Mouse (Mus musculus) gastrocnemius, postnatal 36 days (tissue): ENCODE measurements around the gene Nepn. TPM values are rescaled to one million over a fixed set of nuclear protein-coding genes. Genes with fewer than 3 reads are reported as not detected.
"Not testable (repeated sequence)": the region's sequence is repeated elsewhere in the genome, so short reads cannot be mapped to it uniquely, and the experiment has no call there.

Experiments used
- DNase-seq, 2 experiments: peaks; one replicate each; pipeline ENCODE4 v3.0.0; 2022
- intact Hi-C: fragments of 180-260 bp; cut with DNase I; formaldehyde crosslinking; loops from one replicate; pipeline ENCODE4 v1.15.1; 2025
- long read RNA-seq, 2 experiments: library from polyadenylated mRNA; stranded (forward); transcript quantifications; one replicate each; pipeline ENCODE4 v2.0.0; 2021
- total RNA-seq, 2 experiments: library from RNA; stranded (reverse); gene quantifications; 2 replicates each; pipeline ENCODE4 v1.2.3; 2021

The Nepn gene
- under 1 TPM; 0.27 to 0.31 TPM for total RNA-seq
- long read RNA-seq, experiment 1, partial matches to known transcripts, result 4 of 4 reads
- long read RNA-seq, experiment 1, other reads (novel, unspliced or antisense), result 0 of 4 reads
- long read RNA-seq, experiment 2, partial matches to known transcripts, result 3 of 3 reads
- long read RNA-seq, experiment 2, other reads (novel, unspliced or antisense), result 0 of 3 reads

GRCm38 (mm10) chr10:52388922-52389430 is at the start of gene Nepn:
TSS of gene Nepn (plus strand) at chr10:52388972.
- DNase-seq, result no peak
- intact Hi-C loops, result loop anchor here (5.0 to 10.0 kb wide), 2 partner anchors 157 to 284 kb away; partner anchors contain the start of gene Dcbld1

DNA sequence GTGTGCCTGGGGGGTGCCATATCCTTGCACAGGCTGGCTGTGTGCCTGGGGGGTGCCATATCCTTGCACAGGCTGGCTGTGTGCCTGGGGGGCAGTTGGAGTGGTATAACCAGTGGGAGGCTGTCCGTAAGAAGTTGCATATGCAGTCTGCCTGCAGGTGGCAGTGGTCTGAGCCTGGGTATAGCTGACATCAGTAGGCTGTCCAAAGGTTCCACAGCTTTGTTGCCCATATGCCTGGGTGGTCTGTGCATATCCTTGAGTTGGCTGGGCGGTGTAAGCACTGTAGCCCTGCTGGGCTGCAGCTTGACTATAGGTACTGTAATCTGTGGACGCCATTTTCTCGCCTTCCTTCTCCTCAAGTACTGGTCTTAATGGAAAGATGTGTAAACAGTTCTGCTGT is 45.4 kb upstream of the Nepn start:
- DNase-seq, intact Hi-C loops: not testable (repeated sequence)

DNA sequence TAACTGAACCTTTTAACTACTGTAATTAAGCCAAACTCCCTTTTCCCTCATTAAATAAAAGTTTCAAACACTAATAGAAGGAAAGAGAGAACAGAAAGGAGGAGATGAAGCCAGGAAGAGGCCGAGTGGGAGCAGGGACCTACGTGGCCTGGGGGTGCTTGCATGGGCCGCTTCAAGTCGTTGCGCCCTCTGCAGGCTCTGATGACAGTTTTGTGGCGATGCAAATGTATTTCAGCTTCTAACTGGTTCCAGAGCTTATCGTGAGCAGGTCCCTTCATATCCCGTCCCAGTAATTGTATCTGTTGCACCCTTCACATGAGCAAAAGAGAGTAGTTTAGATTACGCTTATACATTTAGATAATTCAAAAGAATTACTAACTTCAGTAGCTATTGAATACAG is 35.6 kb upstream of the Nepn start:
- intact Hi-C loops, result no loop called here
- DNase-seq, result no peak

DNA sequence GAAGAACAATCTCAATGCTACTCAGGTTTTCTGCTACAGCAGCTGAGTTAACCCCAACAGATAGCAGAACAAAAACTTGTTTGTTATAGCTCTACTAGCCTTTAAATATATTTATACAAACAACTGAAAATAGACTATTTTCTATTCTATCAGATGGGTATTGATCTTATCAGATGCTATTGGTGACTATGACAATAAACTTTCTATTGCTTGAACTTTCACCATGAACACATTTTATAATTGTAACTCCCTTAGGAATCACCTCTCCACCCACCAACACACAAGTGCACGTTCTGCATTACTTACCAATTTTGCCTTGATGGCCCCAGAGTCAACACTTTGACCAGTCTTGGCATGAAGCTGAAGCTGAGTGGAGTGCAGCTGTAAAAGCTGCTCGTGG is 30.3 kb upstream of the Nepn start, which contains the start of gene Gm26741:
Gene Gm26741 (plus strand): TSS at position 301 of the 400 bp plus-strand sequence.
- no peak for DNase-seq
- intact Hi-C loops, result no loop called here

DNA sequence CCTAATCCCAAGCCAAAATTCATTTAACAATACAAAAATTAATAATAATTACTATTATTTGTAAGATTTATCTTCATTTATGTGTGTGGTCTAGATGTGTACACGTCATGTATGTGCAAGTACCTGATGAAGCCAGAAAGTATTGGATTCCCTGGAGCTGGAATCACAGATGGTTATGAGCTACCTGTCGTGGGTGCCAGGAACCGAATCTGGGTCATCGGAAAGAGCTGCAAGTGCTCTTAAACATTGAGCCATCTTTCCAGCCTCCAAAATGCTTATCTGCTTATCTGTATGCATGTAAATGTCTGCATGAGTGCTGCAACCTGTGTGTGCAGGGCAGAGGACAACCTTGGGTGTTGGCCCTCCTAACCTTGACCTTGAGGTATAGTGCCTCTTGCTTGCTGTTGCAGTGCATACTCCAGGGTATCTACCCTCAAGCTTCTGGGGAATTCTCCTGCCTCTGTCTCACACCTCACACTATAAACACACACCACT is 28.5 kb upstream of the Nepn start:
- intact Hi-C loops, result no loop called here
- DNase-seq, result no peak

GRCm38 (mm10) chr10:52360862-52361609 is 27.7 kb upstream of the Nepn start:
- intact Hi-C loops, result no loop called here
- DNase-seq, result no peak

GRCm38 (mm10) chr10:52368376-52368775 is 20.4 kb upstream of the Nepn start:
- DNase-seq, result no peak
- intact Hi-C loops, result no loop called here

DNA sequence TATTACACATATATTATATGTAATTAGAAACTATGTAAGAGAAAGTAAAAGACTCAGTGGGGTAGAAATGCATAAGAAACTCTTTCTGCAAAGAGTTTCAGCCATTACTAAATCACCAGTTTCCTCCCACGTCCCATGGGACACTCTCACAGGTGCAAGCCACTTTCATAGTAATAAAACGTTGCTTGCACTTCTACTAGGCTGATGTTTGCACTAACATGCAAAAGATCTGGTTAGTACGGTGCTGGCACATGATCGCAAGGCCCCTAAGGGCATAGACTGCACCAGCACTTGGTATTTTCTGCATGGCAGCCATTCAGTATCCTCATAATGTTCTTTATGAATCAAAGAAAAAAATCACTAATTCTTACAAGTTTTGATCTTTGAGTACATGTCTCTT is 14.9 kb upstream of the Nepn start:
- DNase-seq, result no peak
- intact Hi-C loops, result no loop called here

DNA sequence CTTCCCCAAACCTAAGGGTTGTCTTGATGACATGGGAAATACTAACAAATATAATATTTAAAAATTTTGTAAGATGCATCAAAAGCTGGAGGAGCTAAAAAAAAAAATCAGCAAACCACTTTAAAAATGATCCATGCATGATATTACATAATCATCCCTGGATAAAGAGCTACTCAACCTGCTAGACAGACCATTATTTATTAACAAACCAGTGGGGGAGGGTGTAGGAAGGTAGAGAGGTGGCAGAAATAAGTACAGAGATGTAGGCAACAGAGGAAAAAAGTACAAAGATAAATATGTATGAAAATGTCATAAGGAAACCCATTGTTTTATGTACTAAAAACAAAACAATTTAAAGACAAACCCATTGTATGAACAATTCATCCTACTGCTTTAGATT is 14.1 kb upstream of the Nepn start:
- intact Hi-C loops, result no loop called here
- DNase-seq, result no peak

- intact Hi-C loops, result no loop called here
Measured at GRCm38 (mm10) chr10:52376422-52376821, 12.3 kb upstream of the Nepn start.

GRCm38 (mm10) chr10:52377813-52378212 is 11.0 kb upstream of the Nepn start:
- no peak for DNase-seq
- intact Hi-C loops, result no loop called here

More at GRCm38 (mm10) chr10:52376422-52376821, 12.3 kb upstream of the Nepn start:
- no peak for DNase-seq

GRCm38 (mm10) chr10:52381321-52381801 is 7.4 kb upstream of the Nepn start:
- no peak for DNase-seq

DNA sequence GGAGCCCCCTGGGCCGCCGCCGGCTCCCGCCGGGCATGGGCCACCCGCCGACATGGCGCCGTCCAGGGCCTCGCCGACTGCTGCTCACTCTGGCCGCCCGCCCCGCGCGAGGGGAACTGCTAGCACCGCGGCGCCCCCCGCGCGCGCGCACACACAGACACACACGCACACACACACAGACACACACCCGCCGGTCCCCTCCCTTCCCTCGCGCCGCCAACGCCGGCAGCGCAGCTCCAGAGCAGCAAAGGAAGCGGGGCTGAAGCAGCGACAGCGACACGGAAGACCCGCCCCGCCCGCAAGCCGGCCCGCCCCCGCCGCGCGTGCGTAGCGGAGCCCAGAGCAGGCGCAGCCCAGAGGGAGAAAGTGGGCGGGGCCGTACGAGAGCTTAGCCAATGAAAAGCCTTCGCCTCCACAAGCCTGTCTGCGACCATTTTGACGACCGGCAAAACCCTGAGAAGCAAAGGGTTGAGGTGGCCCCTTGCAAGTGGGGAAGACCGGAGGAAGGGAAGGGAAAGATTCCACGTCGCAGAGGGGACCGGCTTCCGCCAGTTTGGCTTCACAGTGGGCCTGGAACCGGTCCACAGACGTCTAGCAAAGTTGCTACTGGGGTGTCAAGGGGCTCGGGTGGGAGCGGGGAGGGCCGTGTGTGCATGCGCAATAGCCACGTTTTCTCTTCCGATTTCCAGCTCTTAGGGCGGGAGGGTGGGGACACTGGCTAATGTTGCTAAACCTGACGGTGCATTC is 6.8 kb upstream of the Nepn start, which contains the start of gene Gopc:
Gene Gopc (minus strand): TSS at position 280 of the 747 bp plus-strand sequence.
- peak; percentile 96 for DNase-seq
- intact Hi-C loops, result loop anchor here (5.0 to 10.0 kb wide), 3 partner anchors 35 to 277 kb away; partner anchors contain the start of gene Nus1

More at GRCm38 (mm10) chr10:52381321-52381801, 7.4 kb upstream of the Nepn start:
- intact Hi-C loops, result loop anchor here (5.0 to 10.0 kb wide), 3 partner anchors 36 to 277 kb away; partner anchors contain the start of gene Nus1

DNA sequence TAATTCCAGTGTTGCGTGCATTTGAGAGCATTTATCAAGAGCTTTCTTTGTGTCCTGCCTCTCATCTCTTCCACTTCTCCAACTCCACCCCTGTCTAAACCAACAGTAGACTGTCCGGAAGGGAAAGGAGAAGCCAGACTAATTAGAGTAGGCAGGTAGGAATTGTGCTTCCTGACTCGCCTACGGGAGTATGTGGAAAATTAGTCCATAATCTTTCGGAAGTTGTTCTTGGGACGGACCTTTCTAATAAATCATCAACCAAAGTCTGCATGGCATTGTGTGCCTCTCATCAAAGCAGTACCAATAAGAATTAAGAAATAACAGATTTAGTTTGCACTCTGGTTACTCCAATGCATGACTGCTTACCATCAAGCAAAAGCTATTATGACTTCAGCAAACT is 5.8 kb upstream of the Nepn start:
- intact Hi-C loops, result loop anchor here (5.0 to 10.0 kb wide), 3 partner anchors 34 to 278 kb away; partner anchors contain the start of gene Nus1
- no peak for DNase-seq

DNA sequence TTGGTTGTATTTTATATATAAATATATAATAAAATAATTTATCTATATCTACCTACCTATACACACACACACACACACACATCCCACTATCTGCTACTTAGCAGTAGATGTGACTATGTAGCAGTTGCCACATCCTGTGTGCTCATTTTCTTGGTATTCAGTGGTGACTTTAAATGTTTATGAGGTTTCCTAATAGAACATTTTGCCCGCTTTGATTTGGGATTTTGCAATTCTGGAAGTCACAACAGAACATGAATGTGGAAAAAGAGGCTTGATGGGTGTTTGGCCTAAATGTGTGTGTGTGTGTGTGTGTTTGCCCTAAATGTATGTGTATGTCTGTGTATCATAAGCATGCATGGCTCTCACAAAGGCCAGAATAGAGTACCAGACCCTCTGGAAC is 5.2 kb upstream of the Nepn start:
- DNase-seq, result no peak
- intact Hi-C loops, result loop anchor here (5.0 to 10.0 kb wide), 3 partner anchors 34 to 279 kb away; partner anchors contain the start of gene Nus1

DNA sequence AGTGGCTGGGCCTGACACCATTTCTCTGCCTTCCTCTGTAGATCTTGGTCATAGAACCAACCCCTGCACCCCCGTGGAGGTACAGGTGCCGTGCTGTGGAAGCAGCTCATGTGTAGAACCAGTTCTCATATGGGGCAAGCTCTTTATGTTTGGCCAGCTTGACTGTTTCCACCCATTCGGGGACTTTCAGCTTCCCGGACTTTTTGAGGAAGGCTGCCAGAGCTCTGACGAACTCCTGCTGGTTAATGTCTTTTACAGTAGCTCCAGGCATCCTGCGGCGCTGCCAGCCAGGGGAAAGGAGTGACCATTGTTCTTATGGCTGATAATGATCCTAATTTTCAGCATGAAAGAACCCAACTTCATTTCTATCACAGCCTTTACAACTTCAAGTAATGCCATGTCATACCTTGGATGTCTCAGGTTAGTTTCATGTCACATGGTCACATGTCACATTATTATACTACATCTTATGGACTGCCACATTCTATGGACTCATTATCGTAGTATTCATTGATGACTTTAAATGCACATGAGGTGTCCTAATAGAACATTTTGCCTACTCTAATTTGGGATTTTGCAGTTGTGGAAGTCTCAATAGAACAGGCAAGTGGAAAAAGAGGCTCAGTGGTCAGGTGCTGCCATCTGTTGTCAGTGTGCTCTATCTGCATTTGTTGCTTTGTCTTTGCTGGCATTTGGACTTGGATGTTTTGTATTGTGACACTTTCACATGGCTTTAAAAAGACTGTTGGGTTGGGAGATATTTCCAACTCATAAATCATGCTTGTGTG is 3.8 kb upstream of the Nepn start:
- DNase-seq, result peak in 1 of 2 experiments; percentile 8
- intact Hi-C loops, result loop anchor here (5.0 to 10.0 kb wide), 4 partner anchors 32 to 280 kb away; partner anchors contain the start of genes Dcbld1 and Nus1

DNA sequence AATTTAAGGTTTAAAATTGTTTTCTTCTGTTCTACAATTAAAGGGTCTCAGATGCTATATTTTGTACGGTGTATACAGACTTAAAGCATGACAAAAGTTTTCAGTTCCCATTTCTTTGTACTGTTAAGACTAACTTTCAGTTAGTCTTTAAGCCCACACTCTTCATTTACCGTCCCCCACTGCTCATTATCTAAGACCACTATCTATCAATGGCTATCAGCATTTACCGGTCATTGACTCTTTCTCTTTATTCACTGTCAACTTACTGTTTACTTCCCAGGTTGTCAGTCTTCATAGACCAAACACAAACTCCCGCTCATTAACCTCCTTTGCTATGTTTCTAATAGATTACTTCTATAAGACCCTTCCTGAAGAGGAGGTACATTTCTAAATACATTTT is 1.6 kb upstream of the Nepn start:
- DNase-seq, result no peak
- intact Hi-C loops, result loop anchor here (5.0 to 10.0 kb wide), 2 partner anchors 155 to 282 kb away; partner anchors contain the start of gene Dcbld1

GRCm38 (mm10) chr10:52389438-52389837 is 666 bp downstream of the Nepn start:
- no peak for DNase-seq
- intact Hi-C loops, result loop anchor here (5.0 to 10.0 kb wide), 2 partner anchors 157 to 285 kb away; partner anchors contain the start of gene Dcbld1

- DNase-seq, result no peak
- intact Hi-C loops, result no loop called here
Measured at GRCm38 (mm10) chr10:52391208-52391607, 2.4 kb downstream of the Nepn start.
